14 mouse cellular contexts compared by ENCODE assay signal in the genomic region with DNA sequence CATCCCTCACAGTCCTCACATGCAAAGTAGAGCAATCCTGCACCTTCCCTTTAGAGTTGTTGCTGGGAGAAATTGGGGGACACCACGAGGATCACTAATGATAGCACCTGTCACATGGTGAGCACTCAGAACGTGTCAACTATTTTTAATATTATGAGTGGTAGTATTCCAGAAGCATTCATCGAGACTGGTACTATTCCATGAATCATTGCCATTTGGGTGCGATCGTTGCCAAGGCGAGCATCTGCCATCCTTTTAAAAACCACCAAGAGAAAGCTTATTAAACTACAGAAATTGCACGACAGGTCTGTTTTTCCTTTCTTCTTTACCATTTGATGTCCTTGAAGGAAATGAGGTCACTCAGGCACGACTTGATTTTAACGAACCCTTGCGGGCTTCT.
DNase-seq lines count a peak whose midpoint lies in the region; ATAC-seq lines count a peak whose summit lies in the region.
"Had no signal": no experiment of that assay in that cellular context is flagged by ENCODE, and none has a peak within 500 bp of the region (broad histone marks: within the 10 kb centered on the region; RNA-seq: fewer than 3 reads in every experiment).

No protein-coding gene starts in this region.

- H3K36me3 ChIP-seq in forebrain, embryonic 14.5 days (ENCODE audit: control insufficient read depth, insufficient read depth, low read length): no peaks in the 10 kb centered on the region
- no peaks in the 10 kb centered on the region for H3K36me3 ChIP-seq in forebrain, embryonic 11.5 days (ENCODE audit: control insufficient read depth, insufficient read depth, low read length)
- no peaks in the 10 kb centered on the region for H3K36me3 ChIP-seq in forebrain, embryonic 16.5 days (ENCODE audit: control insufficient read depth, insufficient read depth)
- H3K36me3 ChIP-seq in hindbrain, embryonic 10.5 days: no peaks in the 10 kb centered on the region
- H3K36me3 ChIP-seq: embryonic facial prominence, embryonic 13.5 days; G1E; liver, embryonic 15.5 days had no signal

- H3K27me3 ChIP-seq in forebrain, embryonic 14.5 days (replicated peaks; ENCODE audit: control insufficient read depth, insufficient read depth, low read length): no peaks in the 10 kb centered on the region
- H3K27me3 ChIP-seq in forebrain, embryonic 11.5 days (ENCODE audit: control insufficient read depth, insufficient read depth, low read length): no peaks in the 10 kb centered on the region
- H3K27me3 ChIP-seq in forebrain, embryonic 16.5 days (replicated peaks; ENCODE audit: control insufficient read depth, insufficient read depth, low read length): no peaks in the 10 kb centered on the region
- no peaks in the 10 kb centered on the region for H3K27me3 ChIP-seq in hindbrain, embryonic 10.5 days (ENCODE audit: insufficient read depth, poor library complexity, severe bottlenecking)
- H3K27me3 ChIP-seq: embryonic facial prominence, embryonic 13.5 days; liver, embryonic 15.5 days had no signal

- no peaks in the 10 kb centered on the region for H3K9me3 ChIP-seq in forebrain, embryonic 14.5 days (replicated peaks; ENCODE audit: control insufficient read depth, low read length)
- no peaks in the 10 kb centered on the region for H3K9me3 ChIP-seq in forebrain, embryonic 11.5 days (ENCODE audit: control insufficient read depth, low read length)
- no peaks in the 10 kb centered on the region; the same call in 1 of the 2 replicates for H3K9me3 ChIP-seq in forebrain, embryonic 16.5 days (ENCODE audit: control insufficient read depth, low read length)
- no peaks in the 10 kb centered on the region for H3K9me3 ChIP-seq in hindbrain, embryonic 10.5 days
- H3K9me3 ChIP-seq: embryonic facial prominence, embryonic 13.5 days; liver, embryonic 15.5 days had no signal

- no peak overlapping the region for H3K4me3 ChIP-seq in forebrain, embryonic 14.5 days (ENCODE audit: low read depth, low read length)
- no peak overlapping the region for H3K4me3 ChIP-seq in forebrain, embryonic 11.5 days (ENCODE audit: low read depth, low read length)
- no peak overlapping the region for H3K4me3 ChIP-seq in forebrain, embryonic 16.5 days (replicated peaks; ENCODE audit: low read length)
- H3K4me3 ChIP-seq in hindbrain, embryonic 10.5 days: no peak overlapping the region
- H3K4me3 ChIP-seq: embryonic facial prominence, embryonic 13.5 days; liver, embryonic 15.5 days had no signal

- WGBS in forebrain, embryonic 14.5 days: 47% methylated on average over 10 of the region's 10 CpGs
- 70% methylated on average over 10 of the region's 10 CpGs for WGBS in forebrain, embryonic 11.5 days
- 45% methylated on average over 10 of the region's 10 CpGs for WGBS in forebrain, embryonic 16.5 days
- 89% methylated on average over 10 of the region's 10 CpGs for WGBS in hindbrain, embryonic 10.5 days

- DNase-seq in forebrain, embryonic 14.5 days (ENCODE audit: low spot score): peak; percentile 64
- DNase-seq in forebrain, embryonic 11.5 days (ENCODE audit: low spot score): no peak
- DNase-seq in layer of hippocampus, postnatal 14 days (ENCODE audit: low spot score in 2 of 2): peak; percentile 76 to 93
- peak; percentile 52 for DNase-seq in right cerebral cortex, postnatal 4 days
- no peak for DNase-seq in liver
- DNase-seq in spleen, postnatal 4 days (ENCODE audit: low spot score in 2 of 2): no peak
- no peak for DNase-seq in hindbrain, embryonic 10.5 days (ENCODE audit: low spot score)
- DNase-seq: gastrocnemius, postnatal 10 days had no signal

- H3K9ac ChIP-seq in forebrain, embryonic 14.5 days (ENCODE audit: low read length): no peak overlapping the region
- no peak overlapping the region for H3K9ac ChIP-seq in forebrain, embryonic 11.5 days (ENCODE audit: low read length)
- H3K9ac ChIP-seq in forebrain, embryonic 16.5 days (replicated peaks; ENCODE audit: low read depth, low read length): no peak overlapping the region
- H3K9ac ChIP-seq: embryonic facial prominence, embryonic 13.5 days; liver, embryonic 15.5 days had no signal

- H3K4me2 ChIP-seq in forebrain, embryonic 14.5 days (ENCODE audit: low read length): no peak overlapping the region
- H3K4me2 ChIP-seq in forebrain, embryonic 11.5 days (ENCODE audit: low read depth, low read length, severe bottlenecking): no peak overlapping the region
- H3K4me2 ChIP-seq in forebrain, embryonic 16.5 days (ENCODE audit: low read length): no peak overlapping the region
- H3K4me2 ChIP-seq: embryonic facial prominence, embryonic 13.5 days; liver, embryonic 15.5 days had no signal

- 0 out of 2 replicates have a peak overlapping the region, but pooled peaks have one; percentile 52 for H3K27ac ChIP-seq in forebrain, embryonic 14.5 days (ENCODE audit: low read depth, low read length)
- H3K27ac ChIP-seq in forebrain, embryonic 11.5 days (ENCODE audit: low read depth, low read length): no peak overlapping the region
- peak overlapping the region; percentile 33; the same call in 1 of the 2 replicates for H3K27ac ChIP-seq in forebrain, embryonic 16.5 days (ENCODE audit: low read length)
- no peak overlapping the region for H3K27ac ChIP-seq in hindbrain, embryonic 10.5 days
- H3K27ac ChIP-seq: embryonic facial prominence, embryonic 13.5 days; liver, embryonic 15.5 days had no signal

- H3K4me1 ChIP-seq in forebrain, embryonic 14.5 days (ENCODE audit: control insufficient read depth, insufficient read depth, low read length): no peaks in the 10 kb centered on the region
- no peaks in the 10 kb centered on the region for H3K4me1 ChIP-seq in forebrain, embryonic 11.5 days (replicated peaks; ENCODE audit: control insufficient read depth, insufficient read depth, low read length)
- peaks cover 2% of the 10 kb centered on the region; the same call in 1 of the 2 replicates for H3K4me1 ChIP-seq in forebrain, embryonic 16.5 days (replicated peaks; ENCODE audit: control insufficient read depth, insufficient read depth, low read length)
- no peaks in the 10 kb centered on the region for H3K4me1 ChIP-seq in hindbrain, embryonic 10.5 days (replicated peaks)
- H3K4me1 ChIP-seq: embryonic facial prominence, embryonic 13.5 days; liver, embryonic 15.5 days had no signal

- no peak for ATAC-seq in forebrain, embryonic 14.5 days
- no peak for ATAC-seq in forebrain, embryonic 11.5 days (replicated peaks; ENCODE audit: low FRiP score)
- ATAC-seq in forebrain, embryonic 16.5 days: 0 out of 2 replicates have a peak, but pooled peaks have one; percentile 40
- ATAC-seq: activated CD4-positive, CD25-positive, alpha-beta regulatory T cell, adult 4 months; intestine, postnatal 0 days had no signal

Comparison
In these comparisons a context has a peak if more than half of its experiments do, and no peak if none do; other contexts are left out.
1. DNase-seq: peak in forebrain, embryonic 14.5 days (single experiment), layer of hippocampus, postnatal 14 days (2 of 2) and right cerebral cortex, postnatal 4 days (single experiment); none in forebrain, embryonic 11.5 days (single experiment), liver (single experiment), spleen, postnatal 4 days (0 of 2) and hindbrain, embryonic 10.5 days (single experiment).
2. H3K27ac ChIP-seq: peak in forebrain, embryonic 14.5 days (single experiment) and forebrain, embryonic 16.5 days (single experiment); none in forebrain, embryonic 11.5 days (single experiment) and hindbrain, embryonic 10.5 days (single experiment).